Mouse (Mus musculus) forelimb bud, embryonic 11.5 days (tissue): Measurements from ENCODE around the gene Pdzd8.
A peak's percentile ranks its signal among the peaks of the same experiment; 100 is the strongest.

Experiments used
- DNase-seq: peaks from one replicate; pipeline ENCODE4 v3.0.0-alpha.2; 2012; ENCODE audit warnings: low read depth, low spot score

Gene Pdzd8

GRCm38 (mm10) chr19:59345658-59346283 lies at the start of gene Pdzd8:
Gene Pdzd8, minus strand, starts transcription at chr19:59345780.
- DNase-seq = peak; percentile 94

GRCm38 (mm10) chr19:59393777-59394441 lies 48.3 kb upstream of the Pdzd8 start:
- no peak for DNase-seq

GRCm38 (mm10) chr19:59388847-59389606 lies 43.4 kb upstream of the Pdzd8 start:
- DNase-seq = peak; percentile 81

GRCm38 (mm10) chr19:59388399-59388798 lies 42.8 kb upstream of the Pdzd8 start:
- DNase-seq = no peak

- DNase-seq = peak; percentile 47
Measured at GRCm38 (mm10) chr19:59387178-59387577, 41.6 kb upstream of the Pdzd8 start.

- DNase-seq = no peak
Measured at GRCm38 (mm10) chr19:59384582-59385495, 39.3 kb upstream of the Pdzd8 start.

- no peak for DNase-seq
Measured at GRCm38 (mm10) chr19:59382416-59382917, 36.9 kb upstream of the Pdzd8 start.

GRCm38 (mm10) chr19:59379995-59380394 lies 34.4 kb upstream of the Pdzd8 start:
- no peak for DNase-seq

GRCm38 (mm10) chr19:59376481-59376880 lies 30.9 kb upstream of the Pdzd8 start:
- no peak for DNase-seq

- DNase-seq = no peak
Measured at GRCm38 (mm10) chr19:59374940-59375339, 29.4 kb upstream of the Pdzd8 start.

- no peak for DNase-seq
Measured at GRCm38 (mm10) chr19:59372928-59373327, 27.3 kb upstream of the Pdzd8 start.

GRCm38 (mm10) chr19:59371016-59371415 lies 25.4 kb upstream of the Pdzd8 start:
- no peak for DNase-seq

GRCm38 (mm10) chr19:59367892-59368291 lies 22.3 kb upstream of the Pdzd8 start:
- DNase-seq = no peak

GRCm38 (mm10) chr19:59366724-59367123 lies 21.1 kb upstream of the Pdzd8 start:
- no peak for DNase-seq

GRCm38 (mm10) chr19:59363666-59364065 lies 18.1 kb upstream of the Pdzd8 start:
- DNase-seq = no peak

GRCm38 (mm10) chr19:59362646-59363045 lies 17.1 kb upstream of the Pdzd8 start:
- no peak for DNase-seq

- no peak for DNase-seq
Measured at GRCm38 (mm10) chr19:59360486-59360896, 14.9 kb upstream of the Pdzd8 start.

- DNase-seq = no peak
Measured at GRCm38 (mm10) chr19:59359202-59359601, 13.6 kb upstream of the Pdzd8 start.

GRCm38 (mm10) chr19:59357878-59358277 lies 12.3 kb upstream of the Pdzd8 start:
- DNase-seq = no peak

GRCm38 (mm10) chr19:59356843-59357595 lies 11.4 kb upstream of the Pdzd8 start:
- DNase-seq = no peak

GRCm38 (mm10) chr19:59356388-59356787 lies 10.8 kb upstream of the Pdzd8 start:
- no peak for DNase-seq
